Mouse (Mus musculus): Measurements from ENCODE around the gene Mthfr. TPM values are rescaled to one million over a fixed set of nuclear protein-coding genes. Genes with fewer than 3 reads are reported as not detected.
A peak's percentile ranks its signal among the peaks of the same experiment; 100 is the strongest.

Mthfr gene
- total RNA-seq, 2 experiments from 2014 or later, result 30.2 to 32.2 TPM

- peak in 1 of 2 experiments; percentile 55 for DNase-seq (ENCODE audit: low spot score in 2 of 2)
Observed at GRCm38 (mm10) chr4:148060120-148061085, 21.5 kb downstream of the Mthfr start.

GRCm38 (mm10) chr4:148061086-148061480 is 22.2 kb downstream of the Mthfr start:
- no peak for DNase-seq (ENCODE audit: low spot score in 2 of 2)

GRCm38 (mm10) chr4:148065702-148066400 is 27.0 kb downstream of the Mthfr start:
- DNase-seq (ENCODE audit: low spot score in 2 of 2), result no peak

GRCm38 (mm10) chr4:148066401-148066744 is 27.5 kb downstream of the Mthfr start:
- no peak for DNase-seq (ENCODE audit: low spot score in 2 of 2)

DNA sequence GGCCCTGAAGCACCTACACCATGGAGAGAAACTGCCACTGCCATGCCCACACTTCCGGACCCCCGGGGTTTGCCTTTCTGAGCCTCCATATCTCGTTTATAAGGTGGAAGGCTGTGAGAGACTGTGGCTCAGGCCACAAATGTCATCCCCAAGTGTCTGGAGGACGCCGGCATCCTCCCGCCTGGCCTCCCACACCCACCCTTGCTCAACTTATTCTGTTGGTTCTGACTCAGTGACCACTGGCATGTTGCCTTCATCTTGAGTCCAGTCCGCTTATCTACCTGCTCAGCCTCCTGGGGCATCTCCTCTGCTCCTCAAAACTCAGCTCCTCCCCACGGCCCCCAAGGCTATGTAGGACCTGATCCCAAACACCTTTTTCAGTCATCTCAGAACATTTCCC is 28.5 kb downstream of the Mthfr start:
- DNase-seq (ENCODE audit: low spot score in 2 of 2), result no peak

GRCm38 (mm10) chr4:148069602-148070218 is 30.8 kb downstream of the Mthfr start:
- DNase-seq (ENCODE audit: low spot score in 2 of 2), result no peak

DNA sequence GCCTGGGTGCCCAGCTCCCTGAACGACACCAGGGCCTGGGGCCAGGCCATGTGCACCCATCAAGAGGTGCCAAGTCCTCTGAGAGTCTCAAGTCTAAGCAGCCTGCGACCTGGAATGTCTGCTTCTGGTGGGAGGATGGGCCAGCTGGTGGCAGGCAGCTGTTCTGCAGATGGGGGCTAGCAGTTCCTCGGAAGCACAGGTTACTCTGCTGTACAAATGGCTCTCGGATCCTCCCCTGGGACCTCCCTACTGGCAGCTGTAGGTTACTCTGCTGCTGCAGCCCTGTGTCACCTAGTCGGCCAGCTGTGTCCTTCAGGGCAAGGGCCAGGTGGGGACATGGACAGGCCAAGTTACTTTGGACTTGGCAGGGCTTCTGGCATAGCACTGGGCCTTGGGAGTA is 32.6 kb downstream of the Mthfr start:
- no peak for DNase-seq (ENCODE audit: low spot score in 2 of 2)

DNA sequence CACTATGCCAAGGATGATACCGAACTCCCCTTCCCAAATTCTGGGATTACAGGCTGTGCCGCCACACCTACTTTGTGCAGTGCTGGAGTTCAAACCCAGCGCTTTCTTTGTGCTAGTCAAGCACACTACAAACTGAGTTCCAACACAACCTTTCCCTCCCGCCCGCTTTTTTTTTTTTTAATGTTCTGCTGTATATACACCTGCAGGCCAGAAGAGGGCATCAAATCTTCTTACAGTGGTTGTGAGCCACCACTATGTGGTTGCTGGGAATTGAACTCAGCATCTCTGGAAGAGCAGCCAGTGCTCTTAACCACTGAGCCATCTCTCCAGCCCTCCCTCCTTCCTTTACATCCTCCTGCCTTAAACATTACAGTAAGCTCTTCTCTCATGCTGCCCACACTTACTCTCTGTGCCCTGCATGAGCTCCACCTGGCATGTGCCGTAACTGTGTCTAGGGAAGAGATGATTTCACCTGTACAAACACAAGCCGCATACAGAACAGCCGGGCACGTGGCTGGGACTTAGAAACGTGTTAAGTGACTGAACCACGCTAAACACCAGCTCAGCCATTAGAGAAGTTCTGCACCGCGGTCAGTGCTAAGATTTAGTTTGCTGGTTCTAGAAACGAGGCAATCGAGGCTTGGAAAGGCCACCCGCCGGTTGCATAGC is 35.8 kb downstream of the Mthfr start:
- DNase-seq (ENCODE audit: low spot score in 2 of 2), result no peak

DNA sequence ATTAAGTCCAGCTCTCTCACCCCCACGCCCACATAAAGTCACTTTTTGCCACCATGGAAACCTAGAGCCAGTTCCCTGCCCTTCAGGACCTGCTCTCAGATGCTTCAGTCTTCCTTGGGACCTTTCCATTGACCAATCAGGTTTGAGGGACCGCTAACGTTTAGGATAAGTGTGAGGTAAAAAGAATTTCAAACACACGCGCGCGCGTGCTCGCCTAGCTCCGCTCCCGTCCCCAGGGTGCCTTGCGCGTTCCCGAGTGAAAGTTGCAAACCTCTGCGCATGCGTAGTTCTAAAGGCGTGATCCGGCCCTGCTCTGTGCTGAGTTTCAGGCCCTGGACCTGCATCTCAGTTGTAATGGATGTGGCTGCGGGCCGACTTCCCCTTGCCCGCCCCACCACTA is 36.4 kb downstream of the Mthfr start:
- DNase-seq (ENCODE audit: low spot score in 2 of 2), result peak in 1 of 2 experiments; percentile 73

- no peak for DNase-seq (ENCODE audit: low spot score in 2 of 2)
Observed at GRCm38 (mm10) chr4:148075881-148076280, 37.0 kb downstream of the Mthfr start.

GRCm38 (mm10) chr4:148079212-148079611 is 40.3 kb downstream of the Mthfr start:
- no peak for DNase-seq (ENCODE audit: low spot score in 2 of 2)

GRCm38 (mm10) chr4:148079944-148080596 is 41.2 kb downstream of the Mthfr start:
- DNase-seq (ENCODE audit: low spot score in 2 of 2), result no peak

- no peak for DNase-seq (ENCODE audit: low spot score in 2 of 2)
Observed at GRCm38 (mm10) chr4:148080597-148080973, 41.7 kb downstream of the Mthfr start.

GRCm38 (mm10) chr4:148081201-148081600 is 42.3 kb downstream of the Mthfr start:
- DNase-seq (ENCODE audit: low spot score in 2 of 2), result no peak

GRCm38 (mm10) chr4:148082257-148083044 is 43.6 kb downstream of the Mthfr start:
- DNase-seq (ENCODE audit: low spot score in 2 of 2), result peak in 1 of 2 experiments; percentile 61

DNA sequence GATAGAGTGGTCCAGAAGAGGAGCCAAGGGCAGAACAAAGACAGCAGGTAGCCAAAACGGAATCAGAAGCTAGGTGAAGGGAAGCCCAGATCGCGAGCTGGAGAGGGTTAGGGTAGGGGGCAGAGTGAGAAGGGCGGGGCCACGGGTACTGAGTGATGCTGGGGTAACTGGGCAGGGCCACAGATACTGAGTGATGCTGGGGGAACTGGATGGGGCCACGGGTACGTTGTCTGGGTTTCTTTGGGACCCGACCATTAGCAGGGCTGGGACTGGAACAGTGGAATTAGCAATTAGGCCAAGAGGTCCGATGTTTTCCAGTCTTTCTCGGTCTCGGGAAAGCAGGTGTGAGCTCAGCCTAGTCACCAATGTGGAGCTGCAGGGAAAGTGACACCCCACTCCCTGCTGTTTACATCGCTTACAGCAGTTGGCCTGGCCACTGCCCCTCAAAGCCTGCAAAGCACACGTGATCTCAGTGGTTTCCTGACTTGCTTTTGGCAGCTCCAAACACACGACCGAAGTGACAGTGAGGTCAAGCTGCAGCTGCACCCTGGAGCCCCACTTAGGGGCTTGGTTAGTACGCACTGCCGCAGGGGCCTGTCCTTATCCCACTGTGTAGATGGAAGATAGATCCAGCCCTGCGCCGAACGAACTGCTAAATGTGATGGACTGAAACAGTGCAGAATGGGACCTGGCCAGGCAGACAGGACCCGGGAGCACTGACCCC is 44.5 kb downstream of the Mthfr start:
- DNase-seq (ENCODE audit: low spot score in 2 of 2), result peak in 1 of 2 experiments; percentile 47

- DNase-seq (ENCODE audit: low spot score in 2 of 2), result peak in 1 of 2 experiments; percentile 62
Observed at GRCm38 (mm10) chr4:148084261-148084714, 45.4 kb downstream of the Mthfr start.

GRCm38 (mm10) chr4:148085131-148085906 is 46.4 kb downstream of the Mthfr start:
- no peak for DNase-seq (ENCODE audit: low spot score in 2 of 2)

All from gastrocnemius, postnatal 4 days (tissue).